Mouse (Mus musculus): Measurements from ENCODE around the gene Evx2.

The Evx2 gene

GRCm38 (mm10) chr2:74695813-74696430 lies 36.6 kb upstream of the Evx2 start:
- DNase-seq (ENCODE audit: low spot score in 2 of 2): no peak

- DNase-seq (ENCODE audit: low spot score in 2 of 2): no peak
Observed at GRCm38 (mm10) chr2:74695383-74695782, 36.0 kb upstream of the Evx2 start.

- no peak for DNase-seq (ENCODE audit: low spot score in 2 of 2)
Observed at GRCm38 (mm10) chr2:74694066-74694465, 34.7 kb upstream of the Evx2 start.

- DNase-seq (ENCODE audit: low spot score in 2 of 2): no peak
Observed at GRCm38 (mm10) chr2:74693432-74693827, 34.1 kb upstream of the Evx2 start.

GRCm38 (mm10) chr2:74692808-74693431 lies 33.6 kb upstream of the Evx2 start:
- no peak for DNase-seq (ENCODE audit: low spot score in 2 of 2)

GRCm38 (mm10) chr2:74691995-74692807 lies 32.8 kb upstream of the Evx2 start:
- DNase-seq (ENCODE audit: low spot score in 2 of 2): no peak

- no peak for DNase-seq (ENCODE audit: low spot score in 2 of 2)
Observed at GRCm38 (mm10) chr2:74691022-74691951, 31.9 kb upstream of the Evx2 start, which contains the start of gene Hoxd10. Gene Hoxd10, plus strand, starts transcription at chr2:74691924.

- DNase-seq (ENCODE audit: low spot score in 2 of 2): no peak
Observed at GRCm38 (mm10) chr2:74690338-74690716, 31.0 kb upstream of the Evx2 start.

- no peak for DNase-seq (ENCODE audit: low spot score in 2 of 2)
Observed at GRCm38 (mm10) chr2:74689574-74690337, 30.4 kb upstream of the Evx2 start.

GRCm38 (mm10) chr2:74688795-74689573 lies 29.6 kb upstream of the Evx2 start:
- no peak for DNase-seq (ENCODE audit: low spot score in 2 of 2)

GRCm38 (mm10) chr2:74687698-74688555 lies 28.6 kb upstream of the Evx2 start:
- no peak for DNase-seq (ENCODE audit: low spot score in 2 of 2)

GRCm38 (mm10) chr2:74686988-74687697 lies 27.8 kb upstream of the Evx2 start:
- no peak for DNase-seq (ENCODE audit: low spot score in 2 of 2)

GRCm38 (mm10) chr2:74686301-74686987 lies 27.1 kb upstream of the Evx2 start:
- peak; percentile 61 to 62 for DNase-seq (ENCODE audit: low spot score in 2 of 2)

GRCm38 (mm10) chr2:74685059-74685603 lies 25.8 kb upstream of the Evx2 start:
- no peak for DNase-seq (ENCODE audit: low spot score in 2 of 2)

- no peak for DNase-seq (ENCODE audit: low spot score in 2 of 2)
Observed at GRCm38 (mm10) chr2:74684106-74684505, 24.7 kb upstream of the Evx2 start.

GRCm38 (mm10) chr2:74683471-74683951 lies 24.2 kb upstream of the Evx2 start:
- DNase-seq (ENCODE audit: low spot score in 2 of 2): no peak

- DNase-seq (ENCODE audit: low spot score in 2 of 2): no peak
Observed at GRCm38 (mm10) chr2:74682796-74683195, 23.4 kb upstream of the Evx2 start.

Data from right cerebral cortex, adult 2 months (tissue).